Mouse (Mus musculus) left cerebral cortex, adult 8-10 months (tissue): Measurements from ENCODE around the gene Zfp512b. TPM values are rescaled to one million over a fixed set of nuclear protein-coding genes. Genes with fewer than 3 reads are reported as not detected.

Experiments used
- microRNA-seq, 2 experiments: library from miRNA; unstranded; fragments of <30 nt; microRNA quantifications; one replicate each; pipeline ENCODE4 v1.2.0; 2022
- total RNA-seq, 4 experiments: library from RNA; stranded (reverse); gene quantifications; 2 replicates each; pipeline ENCODE4 v1.2.4; 2022

Zfp512b gene
- total RNA-seq, 4 experiments from 2014 or later, result 68.9 to 94.3 (median 77.1) TPM

Small RNAs within 50 kb of the gene (microRNA-seq; reads per million reads assigned to microRNA genes)
- 0 to 1.1 reads per million in 2 experiments for gene Mir7006

Other genes starting within 250 kb of the Zfp512b start
- 10 to 100 TPM; 52.9 to 68.4 (median 59.9) TPM for gene Zgpat, start 227.9 kb downstream of the Zfp512b start, total RNA-seq
- 10 to 100 TPM; 41.8 to 44.4 (median 43.9) TPM for gene Arfrp1, start 227.4 kb downstream of the Zfp512b start, total RNA-seq
- 10 to 100 TPM; 33.0 to 37.9 (median 34.9) TPM for gene Lime1, start 212.7 kb downstream of the Zfp512b start, total RNA-seq
- 10 to 100 TPM; 10.9 to 11.9 (median 11.4) TPM for gene Zbtb46, start 133.4 kb downstream of the Zfp512b start, total RNA-seq
- gene Abhd16b, start 99.6 kb downstream of the Zfp512b start, total RNA-seq, result not detected
- gene Tpd52l2, start 95.7 kb downstream of the Zfp512b start, total RNA-seq, result 10 to 100 TPM; 71.5 to 81.3 (median 74.0) TPM
- 100 to 1,000 TPM; 277 to 310 (median 297) TPM for gene Dnajc5, start 72.3 kb downstream of the Zfp512b start, total RNA-seq
- gene Uckl1, start 7.9 kb downstream of the Zfp512b start, total RNA-seq, result 10 to 100 TPM; 53.5 to 80.6 (median 63.6) TPM
- 10 to 100 TPM; 54.0 to 60.9 (median 56.7) TPM for gene Prpf6, start 935 bp downstream of the Zfp512b start, total RNA-seq
- 10 to 100 TPM; 19.6 to 22.3 (median 21.6) TPM for gene Samd10, start 6.4 kb upstream of the Zfp512b start, total RNA-seq
- 1 to 10 TPM in 1 of 4 experiments, under 1 TPM in 2, not detected in 1; 0.53 to 1.2 (median 0.62) TPM for gene Gm29797, start 64.2 kb upstream of the Zfp512b start, total RNA-seq
- gene Sox18, start 78.8 kb upstream of the Zfp512b start, total RNA-seq, result 10 to 100 TPM in 1 of 4 experiments, 1 to 10 TPM in 3; 5.8 to 11.8 (median 7.8) TPM
- 10 to 100 TPM; 64.2 to 70.0 (median 65.5) TPM for gene Tcea2, start 87.5 kb upstream of the Zfp512b start, total RNA-seq
- gene Rgs19, start 101.2 kb upstream of the Zfp512b start, total RNA-seq, result 10 to 100 TPM; 21.9 to 35.9 (median 26.8) TPM
- gene Lkaaear1, start 105.6 kb upstream of the Zfp512b start, total RNA-seq, result not detected
- 10 to 100 TPM; 47.1 to 59.7 (median 55.7) TPM for gene Oprl1, start 122.2 kb upstream of the Zfp512b start, total RNA-seq
- 10 to 100 TPM; 14.7 to 25.9 (median 18.6) TPM for gene Myt1, start 170.5 kb upstream of the Zfp512b start, total RNA-seq
- 10 to 100 TPM; 76.1 to 84.1 (median 81.7) TPM for gene Pcmtd2, start 245.1 kb upstream of the Zfp512b start, total RNA-seq